Mouse (Mus musculus) lung, embryonic 15.5 days (tissue): ENCODE results near the gene Lrrc18. TPM values are rescaled to one million over a fixed set of nuclear protein-coding genes. Genes with fewer than 3 reads are reported as not detected.

ENCODE experiments used
- ATAC-seq: fragments of 200-750 bp; cut with Nextera tagmentation; 2 replicates; pipeline ENCODE4 v1.8.0; 2017; ENCODE audit warnings: moderate number of reproducible peaks, borderline replicate concordance; ENCODE audit not compliant: low FRiP score, low TSS enrichment; ENCODE audit errors: extremely low read depth
- H3K27ac ChIP-seq: fragments of 300-500 bp; sonication (generic); 2 replicates; pipeline ENCODE4 v1.5.1; 2015; ENCODE audit warnings: moderate library complexity, mild to moderate bottlenecking, inconsistent platforms
- H3K27me3 ChIP-seq: fragments of 300-500 bp; sonication (generic); 2 replicates; pipeline ENCODE4 v1.6.1; 2015; ENCODE audit warnings: inconsistent platforms
- H3K36me3 ChIP-seq: fragments of 300-500 bp; sonication (generic); 2 replicates; pipeline ENCODE4 v1.6.1; 2015; ENCODE audit warnings: inconsistent platforms
- H3K4me1 ChIP-seq: fragments of 300-500 bp; sonication (generic); 2 replicates; pipeline ENCODE4 v1.6.1; 2015; ENCODE audit warnings: inconsistent platforms
- H3K4me2 ChIP-seq: fragments of 300-500 bp; sonication (generic); 2 replicates; pipeline ENCODE4 v1.6.1; 2015; ENCODE audit warnings: inconsistent platforms, mild to moderate bottlenecking, moderate library complexity
- H3K4me3 ChIP-seq: fragments of 300-500 bp; sonication (generic); 2 replicates; pipeline ENCODE4 v1.5.1; 2015; ENCODE audit warnings: mild to moderate bottlenecking, inconsistent platforms
- H3K9ac ChIP-seq: fragments of 300-500 bp; sonication (generic); 2 replicates; pipeline ENCODE4 v1.6.1; 2015; ENCODE audit warnings: inconsistent platforms
- H3K9me3 ChIP-seq: fragments of 300-500 bp; sonication (generic); 2 replicates; pipeline ENCODE4 v1.6.1; 2016; ENCODE audit warnings: inconsistent platforms
- WGBS: fragments of 180-500 bp; shearing (Covaris S2); methylation state at CpG from one replicate; pipeline ENCODE4 v1.1.7; 2015; 5-methylcytosine and 5-hydroxymethylcytosine counted together
- polyA plus RNA-seq: library from polyadenylated mRNA; unstranded; fragments of >200 nt; fragmentation: Nextera tagmentation; extraction: Ambion mirVana; gene quantifications from 2 replicates; pipeline ENCODE4 v1.2.1, GENCODE M21; 2015

The Lrrc18 gene
- 0.21 and 0.28 TPM in 2 replicates for polyA plus RNA-seq

GRCm38 (mm10) chr14:32991082-32991481, at the start of gene Lrrc18:
Gene Lrrc18, plus strand, starts transcription at chr14:32991382.
- Histone ChIP-seq H3K4me3 (no peak within 1 kb of the TSS), H3K27me3 (no peaks in the 10 kb centered on the region), H3K9me3 (no peaks in the 10 kb centered on the region), H3K4me2 (no peak within 1 kb of the TSS), H3K9ac (no peak within 1 kb of the TSS), H3K36me3 (no peaks in the 10 kb centered on the region), H3K4me1 (peaks cover 5% of the 10 kb centered on the region), H3K27ac (no peak within 1 kb of the TSS)
- WGBS: 86% methylated on average over 2 of the region's 2 CpGs
- ATAC-seq: no peak

- no peak overlapping the region for H3K27ac ChIP-seq
- no peak overlapping the region for H3K9ac ChIP-seq
- no peak for ATAC-seq
- WGBS: 89% methylated on average over 2 of the region's 2 CpGs
- H3K4me1 ChIP-seq: peaks cover 16% of the 10 kb centered on the region
- no peaks in the 10 kb centered on the region for H3K27me3 ChIP-seq
- H3K4me3 ChIP-seq: no peak overlapping the region
- no peaks in the 10 kb centered on the region for H3K9me3 ChIP-seq
- no peak overlapping the region for H3K4me2 ChIP-seq
- no peaks in the 10 kb centered on the region for H3K36me3 ChIP-seq
Measured at GRCm38 (mm10) chr14:32947512-32947911, 43.7 kb upstream of the Lrrc18 start.

- 36% methylated on average over 20 of the region's 20 CpGs for WGBS
- Histone ChIP-seq H3K27ac (peak overlapping the region; percentile 72), H3K27me3 (no peaks in the 10 kb centered on the region), H3K36me3 (no peaks in the 10 kb centered on the region), H3K9ac (no peak overlapping the region), H3K9me3 (no peaks in the 10 kb centered on the region), H3K4me1 (peaks cover 16% of the 10 kb centered on the region), H3K4me2 (0 out of 2 replicates have a peak overlapping the region, but pooled peaks have one; percentile 19), H3K4me3 (no peak overlapping the region)
- peak; percentile 94 for ATAC-seq
Measured at GRCm38 (mm10) chr14:32950312-32951301, 40.6 kb upstream of the Lrrc18 start.

GRCm38 (mm10) chr14:32956486-32956885, 34.7 kb upstream of the Lrrc18 start:
- ATAC-seq: peak; percentile 93
- 18% methylated on average over 8 of the region's 8 CpGs for WGBS
- peak overlapping the region; percentile 9 for H3K4me2 ChIP-seq
- H3K27ac ChIP-seq: peak overlapping the region; percentile 51; the same call in 1 of the 2 replicates
- H3K27me3 ChIP-seq: no peaks in the 10 kb centered on the region
- peaks cover 32% of the 10 kb centered on the region for H3K4me1 ChIP-seq
- H3K9ac ChIP-seq: no peak overlapping the region
- H3K4me3 ChIP-seq: no peak overlapping the region
- H3K9me3 ChIP-seq: no peaks in the 10 kb centered on the region
- no peaks in the 10 kb centered on the region for H3K36me3 ChIP-seq

- Histone ChIP-seq H3K9me3 (no peaks in the 10 kb centered on the region), H3K27ac (no peak overlapping the region), H3K4me3 (no peak overlapping the region), H3K4me1 (peaks cover 39% of the 10 kb centered on the region), H3K27me3 (no peaks in the 10 kb centered on the region), H3K9ac (no peak overlapping the region), H3K36me3 (no peaks in the 10 kb centered on the region), H3K4me2 (no peak overlapping the region)
- WGBS: 34% methylated on average over 8 of the region's 8 CpGs
- ATAC-seq: no peak
Measured at GRCm38 (mm10) chr14:32958671-32959070, 32.5 kb upstream of the Lrrc18 start.

- H3K4me3 ChIP-seq: no peak overlapping the region
- H3K4me1 ChIP-seq: peaks cover 39% of the 10 kb centered on the region
- no peaks in the 10 kb centered on the region for H3K36me3 ChIP-seq
- H3K4me2 ChIP-seq: no peak overlapping the region
- no peak for ATAC-seq
- WGBS: 44% methylated on average over 5 of the region's 5 CpGs
- H3K27me3 ChIP-seq: no peaks in the 10 kb centered on the region
- no peak overlapping the region for H3K9ac ChIP-seq
- no peak overlapping the region for H3K27ac ChIP-seq
- no peaks in the 10 kb centered on the region for H3K9me3 ChIP-seq
Measured at GRCm38 (mm10) chr14:32960481-32960880, 30.7 kb upstream of the Lrrc18 start.

GRCm38 (mm10) chr14:32964742-32965141, 26.4 kb upstream of the Lrrc18 start:
- Histone ChIP-seq H3K9ac (no peak overlapping the region), H3K9me3 (no peaks in the 10 kb centered on the region), H3K27me3 (no peaks in the 10 kb centered on the region), H3K36me3 (no peaks in the 10 kb centered on the region), H3K4me2 (no peak overlapping the region), H3K27ac (no peak overlapping the region), H3K4me1 (peaks cover 14% of the 10 kb centered on the region), H3K4me3 (no peak overlapping the region)
- WGBS: 74% methylated on average over 10 of the region's 10 CpGs
- no peak for ATAC-seq

- Histone ChIP-seq H3K36me3 (no peaks in the 10 kb centered on the region), H3K9ac (no peak overlapping the region), H3K4me1 (no peaks in the 10 kb centered on the region), H3K9me3 (no peaks in the 10 kb centered on the region), H3K4me2 (no peak overlapping the region), H3K4me3 (no peak overlapping the region), H3K27ac (no peak overlapping the region), H3K27me3 (no peaks in the 10 kb centered on the region; the same call in 1 of the 2 replicates)
- ATAC-seq: 0 out of 2 replicates have a peak, but pooled peaks have one; percentile 14
- 64% methylated on average over 9 of the region's 9 CpGs for WGBS
Measured at GRCm38 (mm10) chr14:32970700-32971099, 20.5 kb upstream of the Lrrc18 start.

- WGBS: 41% methylated on average over 6 of the region's 6 CpGs
- Histone ChIP-seq H3K4me1 (no peaks in the 10 kb centered on the region), H3K36me3 (no peaks in the 10 kb centered on the region), H3K4me2 (no peak overlapping the region), H3K27me3 (no peaks in the 10 kb centered on the region), H3K27ac (no peak overlapping the region), H3K9ac (no peak overlapping the region), H3K9me3 (no peaks in the 10 kb centered on the region), H3K4me3 (no peak overlapping the region)
- ATAC-seq: no peak
Measured at GRCm38 (mm10) chr14:32984176-32984738, 6.9 kb upstream of the Lrrc18 start.

GRCm38 (mm10) chr14:32986659-32987058, 4.5 kb upstream of the Lrrc18 start:
- Histone ChIP-seq H3K4me3 (no peak overlapping the region), H3K9me3 (no peaks in the 10 kb centered on the region), H3K9ac (no peak overlapping the region), H3K27me3 (no peaks in the 10 kb centered on the region), H3K36me3 (no peaks in the 10 kb centered on the region), H3K27ac (no peak overlapping the region), H3K4me1 (no peaks in the 10 kb centered on the region), H3K4me2 (no peak overlapping the region)
- WGBS: 66% methylated on average over 4 of the region's 4 CpGs
- ATAC-seq: no peak

GRCm38 (mm10) chr14:32994954-32995636, 3.9 kb downstream of the Lrrc18 start:
- Histone ChIP-seq H3K4me3 (peak overlapping the region; percentile 16; the same call in 1 of the 2 replicates), H3K27ac (no peak overlapping the region), H3K9me3 (no peaks in the 10 kb centered on the region), H3K27me3 (no peaks in the 10 kb centered on the region), H3K4me2 (peak overlapping the region; percentile 46), H3K4me1 (peaks cover 5% of the 10 kb centered on the region), H3K36me3 (no peaks in the 10 kb centered on the region), H3K9ac (no peak overlapping the region)
- WGBS: 7% methylated on average over 10 of the region's 10 CpGs
- no peak for ATAC-seq
